Mouse (Mus musculus): ENCODE measurements around the gene Gys1. TPM values are rescaled to one million over a fixed set of nuclear protein-coding genes. Genes with fewer than 3 reads are reported as not detected.
"Not testable (repeated sequence)": the region's sequence is repeated elsewhere in the genome, so short reads cannot be mapped to it uniquely, and the experiment has no call there.

The Gys1 gene
- polyA plus RNA-seq, 1 experiment from 2014 or later = 28.7 TPM

DNA sequence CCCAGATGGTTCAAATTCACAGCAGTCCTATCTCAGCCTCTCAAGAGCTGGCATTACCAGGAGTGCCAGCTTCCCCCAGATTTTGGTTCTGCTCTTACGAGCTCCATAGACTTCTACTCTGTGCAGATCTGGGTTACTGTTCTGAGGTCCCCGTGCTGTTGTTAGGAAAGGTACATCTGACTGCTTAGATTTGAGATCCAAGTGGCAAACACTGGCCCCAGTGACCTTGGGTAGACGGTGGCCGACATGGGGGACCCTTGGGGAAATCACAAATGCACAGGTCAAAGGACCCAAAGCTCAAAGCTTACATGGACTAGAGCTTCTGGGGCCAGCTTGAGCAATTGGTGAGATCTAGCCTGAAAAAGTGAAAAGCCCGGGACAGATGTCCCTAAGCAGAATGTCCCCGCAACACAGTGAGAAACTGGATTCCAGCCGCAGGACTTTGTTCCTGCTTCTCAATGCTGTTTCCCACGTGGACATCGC, 22.1 kb downstream of the Gys1 start:
- H3K9me3 ChIP-seq (replicated peaks; ENCODE audit: control insufficient read depth, low read length) = no peaks in the 10 kb centered on the region
- no peak overlapping the region for H3K27ac ChIP-seq (replicated peaks; ENCODE audit: low read depth, low read length)
- no peak overlapping the region for H3K9ac ChIP-seq (replicated peaks; ENCODE audit: low read length)
- 56% methylated on average over 9 of the region's 9 CpGs for WGBS
- no peak overlapping the region for H3K4me2 ChIP-seq (ENCODE audit: low read depth, low read length)
- peaks cover 7% of the 10 kb centered on the region; the same call in 1 of the 2 replicates for H3K36me3 ChIP-seq (replicated peaks; ENCODE audit: control insufficient read depth, insufficient read depth, low read depth, low read length)
- no peaks in the 10 kb centered on the region for H3K27me3 ChIP-seq (ENCODE audit: control insufficient read depth, insufficient read depth, low read length)
- peaks cover 6% of the 10 kb centered on the region for H3K4me1 ChIP-seq (ENCODE audit: control insufficient read depth, insufficient read depth, low read length)
- DNase-seq (ENCODE audit: low spot score) (no peak), ATAC-seq (replicated peaks; ENCODE audit: insufficient number of reproducible peaks, low FRiP score, low TSS enrichment, low read depth) (no peak)
- no peak overlapping the region for H3K4me3 ChIP-seq (ENCODE audit: low read depth, low read length)

GRCm38 (mm10) chr7:45457204-45458060, 22.8 kb downstream of the Gys1 start:
- ATAC-seq (replicated peaks; ENCODE audit: insufficient number of reproducible peaks, low FRiP score, low TSS enrichment, low read depth) (no peak), DNase-seq (ENCODE audit: low spot score) (no peak)
- Histone ChIP-seq H3K36me3 (replicated peaks; ENCODE audit: control insufficient read depth, insufficient read depth, low read depth, low read length) (peaks cover 7% of the 10 kb centered on the region; the same call in 1 of the 2 replicates), H3K27me3 (ENCODE audit: control insufficient read depth, insufficient read depth, low read length) (no peaks in the 10 kb centered on the region), H3K9me3 (replicated peaks; ENCODE audit: control insufficient read depth, low read length) (no peaks in the 10 kb centered on the region), H3K4me3 (ENCODE audit: low read depth, low read length) (peak overlapping the region; percentile 65), H3K27ac (replicated peaks; ENCODE audit: low read depth, low read length) (no peak overlapping the region), H3K4me1 (ENCODE audit: control insufficient read depth, insufficient read depth, low read length) (peaks cover 6% of the 10 kb centered on the region), H3K9ac (replicated peaks; ENCODE audit: low read length) (peak overlapping the region; percentile 83), H3K4me2 (ENCODE audit: low read depth, low read length) (peak overlapping the region; percentile 51)
- 72% methylated on average over 9 of the region's 10 CpGs for WGBS

- peak overlapping the region; percentile 83 for H3K9ac ChIP-seq (replicated peaks; ENCODE audit: low read length)
- H3K4me3 ChIP-seq (ENCODE audit: low read depth, low read length) = peak overlapping the region; percentile 65
- peak overlapping the region; percentile 51 for H3K4me2 ChIP-seq (ENCODE audit: low read depth, low read length)
- H3K27ac ChIP-seq (replicated peaks; ENCODE audit: low read depth, low read length) = peak overlapping the region; percentile 91
- H3K9me3 ChIP-seq (replicated peaks; ENCODE audit: control insufficient read depth, low read length) = no peaks in the 10 kb centered on the region
- DNase-seq (ENCODE audit: low spot score) (peak; percentile 87), ATAC-seq (replicated peaks; ENCODE audit: insufficient number of reproducible peaks, low FRiP score, low TSS enrichment, low read depth) (peak; percentile 44)
- no peaks in the 10 kb centered on the region for H3K27me3 ChIP-seq (ENCODE audit: control insufficient read depth, insufficient read depth, low read length)
- H3K4me1 ChIP-seq (ENCODE audit: control insufficient read depth, insufficient read depth, low read length) = peaks cover 6% of the 10 kb centered on the region
- WGBS = under 1% methylated on average over 43 of the region's 43 CpGs
- peaks cover 10% of the 10 kb centered on the region for H3K36me3 ChIP-seq (replicated peaks; ENCODE audit: control insufficient read depth, insufficient read depth, low read depth, low read length)
Measured at GRCm38 (mm10) chr7:45458748-45459563, 24.3 kb downstream of the Gys1 start.

- H3K4me1 ChIP-seq (ENCODE audit: control insufficient read depth, insufficient read depth, low read length); H3K27me3 ChIP-seq (ENCODE audit: control insufficient read depth, insufficient read depth, low read length); H3K9me3 ChIP-seq (replicated peaks; ENCODE audit: control insufficient read depth, low read length): not testable (repeated sequence)
- Histone ChIP-seq H3K9ac (replicated peaks; ENCODE audit: low read length) (peak within 1 kb of the TSS; percentile 83), H3K4me3 (ENCODE audit: low read depth, low read length) (peak within 1 kb of the TSS; percentile 65), H3K27ac (replicated peaks; ENCODE audit: low read depth, low read length) (peak within 1 kb of the TSS; percentile 91), H3K4me2 (ENCODE audit: low read depth, low read length) (peak within 1 kb of the TSS; percentile 51), H3K36me3 (replicated peaks; ENCODE audit: control insufficient read depth, insufficient read depth, low read depth, low read length) (peaks cover 10% of the 10 kb centered on the region)
- 1% methylated on average over 28 of the region's 37 CpGs for WGBS
- DNase-seq (ENCODE audit: low spot score) (peak; percentile 100), ATAC-seq (replicated peaks; ENCODE audit: insufficient number of reproducible peaks, low FRiP score, low TSS enrichment, low read depth) (peak; percentile 91)
Measured at GRCm38 (mm10) chr7:45459564-45460140, 25.0 kb downstream of the Gys1 start, which contains the start of gene Ftl1. Gene Ftl1, minus strand, starts transcription at chr7:45459884.

- Histone ChIP-seq H3K36me3 (replicated peaks; ENCODE audit: control insufficient read depth, insufficient read depth, low read depth, low read length) (peaks cover 7% of the 10 kb centered on the region), H3K27me3 (ENCODE audit: control insufficient read depth, insufficient read depth, low read length) (no peaks in the 10 kb centered on the region)
- 77% methylated on average over 7 of the region's 7 CpGs for WGBS
Measured at GRCm38 (mm10) chr7:45460377-45460776, 25.7 kb downstream of the Gys1 start.

GRCm38 (mm10) chr7:45460860-45461314, 26.2 kb downstream of the Gys1 start:
- ATAC-seq (replicated peaks; ENCODE audit: insufficient number of reproducible peaks, low FRiP score, low TSS enrichment, low read depth) = no peak
- peaks cover 7% of the 10 kb centered on the region for H3K36me3 ChIP-seq (replicated peaks; ENCODE audit: control insufficient read depth, insufficient read depth, low read depth, low read length)
- no peak overlapping the region for H3K9ac ChIP-seq (replicated peaks; ENCODE audit: low read length)
- H3K4me1 ChIP-seq (ENCODE audit: control insufficient read depth, insufficient read depth, low read length) = peaks cover 8% of the 10 kb centered on the region
- WGBS = 19% methylated on average over 13 of the region's 13 CpGs
- no peak overlapping the region for H3K4me3 ChIP-seq (ENCODE audit: low read depth, low read length)
- H3K27me3 ChIP-seq (ENCODE audit: control insufficient read depth, insufficient read depth, low read length) = no peaks in the 10 kb centered on the region
- no peak overlapping the region for H3K4me2 ChIP-seq (ENCODE audit: low read depth, low read length)
- DNase-seq (ENCODE audit: low spot score) = peak; percentile 44
- peak overlapping the region; percentile 60; the same call in 1 of the 2 replicates for H3K27ac ChIP-seq (replicated peaks; ENCODE audit: low read depth, low read length)
- H3K9me3 ChIP-seq (replicated peaks; ENCODE audit: control insufficient read depth, low read length) = no peaks in the 10 kb centered on the region

More at GRCm38 (mm10) chr7:45460377-45460776, 25.7 kb downstream of the Gys1 start:
- H3K4me2 ChIP-seq (ENCODE audit: low read depth, low read length) = no peak overlapping the region
- peak overlapping the region; percentile 52; the same call in 1 of the 2 replicates for H3K9ac ChIP-seq (replicated peaks; ENCODE audit: low read length)
- H3K27ac ChIP-seq (replicated peaks; ENCODE audit: low read depth, low read length) = peak overlapping the region; percentile 60
- no peak for DNase-seq (ENCODE audit: low spot score)
- H3K4me1 ChIP-seq (ENCODE audit: control insufficient read depth, insufficient read depth, low read length) = peaks cover 6% of the 10 kb centered on the region
- no peaks in the 10 kb centered on the region for H3K9me3 ChIP-seq (replicated peaks; ENCODE audit: control insufficient read depth, low read length)
- no peak overlapping the region for H3K4me3 ChIP-seq (ENCODE audit: low read depth, low read length)
- no peak for ATAC-seq (replicated peaks; ENCODE audit: insufficient number of reproducible peaks, low FRiP score, low TSS enrichment, low read depth)

DNA sequence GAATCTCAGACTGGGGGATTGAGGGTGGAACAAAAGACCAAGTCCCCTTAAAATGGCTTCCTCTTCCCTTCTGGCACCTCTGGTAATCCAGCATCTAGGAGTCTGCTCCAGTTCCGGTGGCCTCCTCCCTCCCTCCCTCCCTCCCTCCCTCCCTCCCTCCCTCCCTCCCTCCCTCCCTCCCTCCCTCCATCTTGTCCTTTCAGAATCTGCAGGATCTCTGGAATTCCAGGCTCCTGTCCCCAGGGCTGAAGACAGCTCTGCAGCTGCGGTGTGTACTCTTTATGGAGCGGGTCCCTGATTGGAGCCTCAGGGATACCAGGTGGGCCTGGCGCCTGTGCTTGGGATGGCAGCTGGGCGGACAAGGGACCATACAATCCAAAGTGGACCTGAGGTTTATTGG, 26.7 kb downstream of the Gys1 start:
- H3K4me3 ChIP-seq (ENCODE audit: low read depth, low read length) = no peak overlapping the region
- H3K27me3 ChIP-seq (ENCODE audit: control insufficient read depth, insufficient read depth, low read length) = no peaks in the 10 kb centered on the region
- H3K9me3 ChIP-seq (replicated peaks; ENCODE audit: control insufficient read depth, low read length) = no peaks in the 10 kb centered on the region
- no peak for ATAC-seq (replicated peaks; ENCODE audit: insufficient number of reproducible peaks, low FRiP score, low TSS enrichment, low read depth)
- 62% methylated on average over 5 of the region's 5 CpGs for WGBS
- peaks cover 10% of the 10 kb centered on the region for H3K4me1 ChIP-seq (ENCODE audit: control insufficient read depth, insufficient read depth, low read length)
- no peak overlapping the region for H3K9ac ChIP-seq (replicated peaks; ENCODE audit: low read length)
- no peak overlapping the region for H3K4me2 ChIP-seq (ENCODE audit: low read depth, low read length)
- H3K27ac ChIP-seq (replicated peaks; ENCODE audit: low read depth, low read length) = peak overlapping the region; percentile 60; the same call in 1 of the 2 replicates
- H3K36me3 ChIP-seq (replicated peaks; ENCODE audit: control insufficient read depth, insufficient read depth, low read depth, low read length) = peaks cover 7% of the 10 kb centered on the region
- no peak for DNase-seq (ENCODE audit: low spot score)

Measured in embryonic facial prominence, embryonic 11.5 days (tissue).